Mouse (Mus musculus): ENCODE data around the gene Hist1h3d. TPM values are rescaled to one million over a fixed set of nuclear protein-coding genes. Genes with fewer than 3 reads are reported as not detected.
"Not testable (repeated sequence)": the region's sequence is repeated elsewhere in the genome, so short reads cannot be mapped to it uniquely, and the experiment has no call there.

Gene Hist1h3d
- polyA plus RNA-seq, 1 experiment from 2014 or later: 4.6 TPM

- no peaks in the 10 kb centered on the region for H3K36me3 ChIP-seq (ENCODE audit: control insufficient read depth, insufficient read depth, low read length)
- peak overlapping the region; percentile 65 for H3K4me2 ChIP-seq
- H3K27me3 ChIP-seq (ENCODE audit: control insufficient read depth, insufficient read depth, low read length): no peaks in the 10 kb centered on the region
- WGBS (ENCODE audit: insufficient replicate concordance): 20% methylated on average over 9 of the region's 9 CpGs
- no peak for ATAC-seq (replicated peaks; ENCODE audit: insufficient number of reproducible peaks, low FRiP score, low TSS enrichment)
- H3K4me3 ChIP-seq (ENCODE audit: low read depth, low read length): peak overlapping the region; percentile 57
- H3K27ac ChIP-seq (ENCODE audit: low read depth, low read length): peak overlapping the region; percentile 98
- no peaks in the 10 kb centered on the region for H3K9me3 ChIP-seq (replicated peaks; ENCODE audit: control insufficient read depth, low read length)
- peak overlapping the region; percentile 90 for H3K9ac ChIP-seq (ENCODE audit: low read depth, low read length)
- H3K4me1 ChIP-seq (ENCODE audit: control insufficient read depth, insufficient read depth, low read length): peaks cover 15% of the 10 kb centered on the region
These were observed 43.1 kb upstream of the Hist1h3d start for GRCm38 (mm10) chr13:23532262-23533075.

GRCm38 (mm10) chr13:23533560-23534367 is 41.8 kb upstream of the Hist1h3d start, which contains the start of gene Hist1h2af:
Hist1h2af (plus strand) TSS chr13:23533906.
- Histone ChIP-seq H3K9ac (ENCODE audit: low read depth, low read length) (peak within 1 kb of the TSS; percentile 90), H3K4me1 (ENCODE audit: control insufficient read depth, insufficient read depth, low read length) (peaks cover 15% of the 10 kb centered on the region), H3K4me3 (ENCODE audit: low read depth, low read length) (peak within 1 kb of the TSS; percentile 57), H3K4me2 (peak within 1 kb of the TSS; percentile 65), H3K27ac (ENCODE audit: low read depth, low read length) (peak within 1 kb of the TSS; percentile 98)
- not testable (repeated sequence) for H3K27me3 ChIP-seq (ENCODE audit: control insufficient read depth, insufficient read depth, low read length); H3K9me3 ChIP-seq (replicated peaks; ENCODE audit: control insufficient read depth, low read length); H3K36me3 ChIP-seq (ENCODE audit: control insufficient read depth, insufficient read depth, low read length)
- under 1% methylated on average over 28 of the region's 53 CpGs for WGBS (ENCODE audit: insufficient replicate concordance)
- ATAC-seq (replicated peaks; ENCODE audit: insufficient number of reproducible peaks, low FRiP score, low TSS enrichment): peak; percentile 50

- Histone ChIP-seq H3K4me2 (peak overlapping the region; percentile 65), H3K9ac (ENCODE audit: low read depth, low read length) (peak overlapping the region; percentile 80), H3K4me1 (ENCODE audit: control insufficient read depth, insufficient read depth, low read length) (peaks cover 12% of the 10 kb centered on the region), H3K27me3 (ENCODE audit: control insufficient read depth, insufficient read depth, low read length) (no peaks in the 10 kb centered on the region), H3K27ac (ENCODE audit: low read depth, low read length) (peak overlapping the region; percentile 98), H3K36me3 (ENCODE audit: control insufficient read depth, insufficient read depth, low read length) (no peaks in the 10 kb centered on the region), H3K9me3 (replicated peaks; ENCODE audit: control insufficient read depth, low read length) (no peaks in the 10 kb centered on the region), H3K4me3 (ENCODE audit: low read depth, low read length) (peak overlapping the region; percentile 57)
- ATAC-seq (replicated peaks; ENCODE audit: insufficient number of reproducible peaks, low FRiP score, low TSS enrichment): no peak
- WGBS (ENCODE audit: insufficient replicate concordance): 1% methylated on average over 15 of the region's 15 CpGs
These were observed 41.0 kb upstream of the Hist1h3d start for GRCm38 (mm10) chr13:23534368-23535131.

GRCm38 (mm10) chr13:23535137-23536075 is 40.2 kb upstream of the Hist1h3d start, which contains the start of gene Hist1h3g:
Hist1h3g (plus strand) TSS chr13:23535422.
- ATAC-seq (replicated peaks; ENCODE audit: insufficient number of reproducible peaks, low FRiP score, low TSS enrichment): peak; percentile 89
- Histone ChIP-seq H3K9ac (ENCODE audit: low read depth, low read length) (peak within 1 kb of the TSS; percentile 80), H3K4me3 (ENCODE audit: low read depth, low read length) (peak within 1 kb of the TSS; percentile 57), H3K4me1 (ENCODE audit: control insufficient read depth, insufficient read depth, low read length) (peaks cover 12% of the 10 kb centered on the region), H3K27ac (ENCODE audit: low read depth, low read length) (peak within 1 kb of the TSS; percentile 98), H3K4me2 (peak within 1 kb of the TSS; percentile 65)
- not testable (repeated sequence) for H3K27me3 ChIP-seq (ENCODE audit: control insufficient read depth, insufficient read depth, low read length); H3K9me3 ChIP-seq (replicated peaks; ENCODE audit: control insufficient read depth, low read length); H3K36me3 ChIP-seq (ENCODE audit: control insufficient read depth, insufficient read depth, low read length)
- WGBS (ENCODE audit: insufficient replicate concordance): 1% methylated on average over 51 of the region's 62 CpGs

- ATAC-seq (replicated peaks; ENCODE audit: insufficient number of reproducible peaks, low FRiP score, low TSS enrichment): no peak
- H3K4me3 ChIP-seq (ENCODE audit: low read depth, low read length): peak overlapping the region; percentile 57
- H3K27me3 ChIP-seq (ENCODE audit: control insufficient read depth, insufficient read depth, low read length): no peaks in the 10 kb centered on the region
- no peaks in the 10 kb centered on the region for H3K36me3 ChIP-seq (ENCODE audit: control insufficient read depth, insufficient read depth, low read length)
- peak overlapping the region; percentile 98 for H3K27ac ChIP-seq (ENCODE audit: low read depth, low read length)
- no peaks in the 10 kb centered on the region for H3K9me3 ChIP-seq (replicated peaks; ENCODE audit: control insufficient read depth, low read length)
- peak overlapping the region; percentile 66 for H3K9ac ChIP-seq (ENCODE audit: low read depth, low read length)
- H3K4me2 ChIP-seq: peak overlapping the region; percentile 65
- H3K4me1 ChIP-seq (ENCODE audit: control insufficient read depth, insufficient read depth, low read length): peaks cover 12% of the 10 kb centered on the region
- WGBS (ENCODE audit: insufficient replicate concordance): 23% methylated on average over 7 of the region's 7 CpGs
These were observed 39.3 kb upstream of the Hist1h3d start for GRCm38 (mm10) chr13:23536076-23536822.

GRCm38 (mm10) chr13:23537006-23537710 is 38.4 kb upstream of the Hist1h3d start:
- peaks cover 12% of the 10 kb centered on the region for H3K4me1 ChIP-seq (ENCODE audit: control insufficient read depth, insufficient read depth, low read length)
- H3K4me2 ChIP-seq: peak overlapping the region; percentile 30
- no peaks in the 10 kb centered on the region for H3K36me3 ChIP-seq (ENCODE audit: control insufficient read depth, insufficient read depth, low read length)
- H3K9me3 ChIP-seq (replicated peaks; ENCODE audit: control insufficient read depth, low read length): no peaks in the 10 kb centered on the region
- H3K27ac ChIP-seq (ENCODE audit: low read depth, low read length): no peak overlapping the region
- 84% methylated on average over 3 of the region's 3 CpGs for WGBS (ENCODE audit: insufficient replicate concordance)
- 0 out of 2 replicates have a peak overlapping the region, but pooled peaks have one; percentile 7 for H3K9ac ChIP-seq (ENCODE audit: low read depth, low read length)
- H3K4me3 ChIP-seq (ENCODE audit: low read depth, low read length): no peak overlapping the region
- no peaks in the 10 kb centered on the region for H3K27me3 ChIP-seq (ENCODE audit: control insufficient read depth, insufficient read depth, low read length)
- no peak for ATAC-seq (replicated peaks; ENCODE audit: insufficient number of reproducible peaks, low FRiP score, low TSS enrichment)

GRCm38 (mm10) chr13:23538249-23538648 is 37.3 kb upstream of the Hist1h3d start:
- Histone ChIP-seq H3K9me3 (replicated peaks; ENCODE audit: control insufficient read depth, low read length) (no peaks in the 10 kb centered on the region), H3K27me3 (ENCODE audit: control insufficient read depth, insufficient read depth, low read length) (no peaks in the 10 kb centered on the region), H3K4me2 (no peak overlapping the region), H3K9ac (ENCODE audit: low read depth, low read length) (no peak overlapping the region), H3K4me3 (ENCODE audit: low read depth, low read length) (no peak overlapping the region), H3K4me1 (ENCODE audit: control insufficient read depth, insufficient read depth, low read length) (0 out of 2 replicates have a peak, but pooled peaks cover 6% of the 10 kb centered on the region), H3K36me3 (ENCODE audit: control insufficient read depth, insufficient read depth, low read length) (no peaks in the 10 kb centered on the region), H3K27ac (ENCODE audit: low read depth, low read length) (no peak overlapping the region)
- no peak for ATAC-seq (replicated peaks; ENCODE audit: insufficient number of reproducible peaks, low FRiP score, low TSS enrichment)
- WGBS (ENCODE audit: insufficient replicate concordance): 80% methylated on average over 5 of the region's 5 CpGs

All from heart, embryonic 11.5 days (tissue).